Mouse (Mus musculus) heart, postnatal 36 days (tissue): ENCODE results near the gene Ctse. TPM values are rescaled to one million over a fixed set of nuclear protein-coding genes. Genes with fewer than 3 reads are reported as not detected.
"Not testable (repeated sequence)": the region's sequence is repeated elsewhere in the genome, so short reads cannot be mapped to it uniquely, and the experiment has no call there.

Experiments
- DNase-seq, 2 experiments: peaks; one replicate each; pipeline ENCODE4 v3.0.0; 2021 to 2022
- intact Hi-C: fragments of 180-260 bp; cut with DNase I; formaldehyde crosslinking; loops from one replicate; pipeline ENCODE4 v1.15.1; 2025
- total RNA-seq, 2 experiments: library from RNA; stranded (reverse); gene quantifications; 2 replicates each; pipeline ENCODE4 v1.2.3; 2021

Ctse gene
- under 1 TPM; 0.62 to 0.67 TPM for total RNA-seq

DNA sequence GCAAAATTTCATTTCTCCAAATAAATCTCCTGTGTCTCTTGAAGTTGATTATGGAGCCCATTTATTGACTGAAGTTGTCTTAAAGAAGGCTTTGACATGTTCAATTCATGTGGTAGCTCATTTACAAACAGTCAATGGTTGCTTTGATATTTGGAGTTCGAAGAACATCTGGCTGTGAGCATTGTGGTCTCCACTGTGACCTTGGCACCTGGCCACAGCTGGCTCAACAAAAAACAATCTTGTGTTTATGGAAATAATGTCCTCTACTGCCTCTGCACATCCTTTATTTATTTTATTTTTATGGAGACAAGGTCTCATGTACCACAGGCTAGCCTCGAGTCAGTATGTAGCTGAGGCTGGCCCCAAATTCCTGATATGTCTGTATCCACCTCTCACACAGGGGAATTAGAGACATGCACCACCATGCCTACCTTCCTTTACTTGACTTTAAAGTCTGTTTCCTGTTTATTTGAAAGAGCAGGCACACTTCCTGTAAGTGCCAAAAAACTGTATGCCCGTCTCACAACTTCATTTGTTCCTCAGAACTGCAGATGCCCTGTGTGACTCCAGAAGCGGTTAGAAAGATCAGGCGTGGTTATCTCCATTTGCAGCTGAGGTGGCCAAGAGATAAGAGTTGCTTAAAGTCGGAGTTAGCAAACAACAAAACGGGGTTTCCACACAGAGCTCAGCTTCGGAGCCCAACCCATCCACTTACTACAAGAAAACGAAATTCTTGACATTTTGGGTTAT lies at the start of gene Ctse:
TSS of gene Ctse (plus strand) at position 516 of the 750 bp plus-strand sequence.
- DNase-seq, result no peak
- intact Hi-C loops, result no loop called here

GRCm38 (mm10) chr1:131598905-131599304 lies 39.2 kb upstream of the Ctse start, which contains the start of gene Avpr1b:
Avpr1b (plus strand) TSS chr1:131599239.
- intact Hi-C loops, result no loop called here

DNA sequence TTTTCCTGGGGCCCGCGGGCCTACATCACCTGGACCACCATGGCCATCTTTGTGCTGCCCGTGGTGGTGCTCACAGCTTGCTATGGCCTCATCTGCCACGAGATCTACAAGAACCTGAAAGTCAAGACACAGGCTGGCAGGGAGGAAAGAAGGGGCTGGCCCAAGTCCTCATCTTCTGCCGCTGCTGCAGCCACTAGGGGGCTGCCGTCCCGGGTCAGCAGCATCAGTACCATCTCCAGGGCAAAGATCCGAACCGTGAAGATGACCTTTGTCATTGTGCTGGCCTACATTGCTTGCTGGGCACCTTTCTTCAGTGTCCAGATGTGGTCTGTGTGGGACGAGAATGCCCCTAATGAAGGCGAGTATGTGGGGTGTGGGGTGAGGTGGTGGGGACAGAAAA lies 37.8 kb upstream of the Ctse start:
- DNase-seq, result no peak
- intact Hi-C loops, result no loop called here

More at GRCm38 (mm10) chr1:131598905-131599304, 39.2 kb upstream of the Ctse start, which contains the start of gene Avpr1b:
- no peak for DNase-seq

DNA sequence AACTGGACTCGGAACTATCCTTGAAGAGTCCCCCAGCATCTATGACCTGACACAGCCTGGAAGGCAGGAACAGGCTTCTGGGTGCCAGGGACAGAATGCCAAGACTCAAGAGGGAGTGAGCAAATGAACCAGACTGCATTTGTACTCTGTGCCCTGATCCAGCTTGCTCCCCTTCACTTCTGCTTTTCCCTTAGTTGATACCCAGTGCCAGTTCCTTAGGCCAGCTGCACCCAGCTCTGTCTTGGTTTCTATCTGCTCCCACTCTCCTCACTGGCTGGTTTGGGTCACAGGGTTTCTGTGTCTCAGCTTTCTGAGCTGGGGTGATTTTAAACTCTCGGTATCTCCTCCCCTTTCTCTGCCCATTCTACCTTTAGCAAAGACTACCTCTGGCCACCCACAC lies 31.4 kb upstream of the Ctse start:
- intact Hi-C loops, result no loop called here
- no peak for DNase-seq

- intact Hi-C loops, result loop anchor here (1.0 to 10.0 kb wide), 3 partner anchors 46 to 232 kb away; no protein-coding TSS in a partner anchor
Measured at GRCm38 (mm10) chr1:131612556-131613155, 25.4 kb upstream of the Ctse start.

GRCm38 (mm10) chr1:131613361-131614133 lies 24.6 kb upstream of the Ctse start:
- intact Hi-C loops, result loop anchor here (1.0 to 10.0 kb wide), 3 partner anchors 45 to 231 kb away; no protein-coding TSS in a partner anchor
- DNase-seq, result peak; percentile 68 to 79

More at GRCm38 (mm10) chr1:131612556-131613155, 25.4 kb upstream of the Ctse start:
- peak in 1 of 2 experiments; percentile 6 for DNase-seq

GRCm38 (mm10) chr1:131614641-131615040 lies 23.5 kb upstream of the Ctse start:
- intact Hi-C loops, result loop anchor here (10.0 kb wide), 1 partner anchor 230 kb away; no protein-coding TSS in a partner anchor
- DNase-seq, result no peak

DNA sequence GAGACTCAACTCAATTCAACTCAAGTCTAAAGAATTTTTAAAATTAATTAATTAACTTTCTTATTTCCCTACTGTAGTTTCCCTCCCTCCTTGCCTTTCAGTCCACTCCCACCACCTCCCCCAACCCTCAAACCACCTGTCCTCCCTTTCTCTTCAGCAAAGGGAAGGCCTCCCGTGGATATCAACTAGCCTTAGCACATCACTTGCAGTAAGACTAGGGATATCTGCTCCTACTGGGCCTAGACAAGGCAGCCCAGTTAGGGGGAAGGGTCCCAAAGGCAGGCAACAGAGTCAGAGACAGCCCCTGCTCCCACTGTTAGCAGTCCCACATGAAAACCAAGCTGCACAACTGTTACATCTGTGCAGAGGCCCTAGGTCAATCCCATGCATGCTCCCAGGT lies 22.0 kb upstream of the Ctse start:
- DNase-seq, result no peak
- intact Hi-C loops, result loop anchor here (10.0 kb wide), 1 partner anchor 229 kb away; no protein-coding TSS in a partner anchor

DNA sequence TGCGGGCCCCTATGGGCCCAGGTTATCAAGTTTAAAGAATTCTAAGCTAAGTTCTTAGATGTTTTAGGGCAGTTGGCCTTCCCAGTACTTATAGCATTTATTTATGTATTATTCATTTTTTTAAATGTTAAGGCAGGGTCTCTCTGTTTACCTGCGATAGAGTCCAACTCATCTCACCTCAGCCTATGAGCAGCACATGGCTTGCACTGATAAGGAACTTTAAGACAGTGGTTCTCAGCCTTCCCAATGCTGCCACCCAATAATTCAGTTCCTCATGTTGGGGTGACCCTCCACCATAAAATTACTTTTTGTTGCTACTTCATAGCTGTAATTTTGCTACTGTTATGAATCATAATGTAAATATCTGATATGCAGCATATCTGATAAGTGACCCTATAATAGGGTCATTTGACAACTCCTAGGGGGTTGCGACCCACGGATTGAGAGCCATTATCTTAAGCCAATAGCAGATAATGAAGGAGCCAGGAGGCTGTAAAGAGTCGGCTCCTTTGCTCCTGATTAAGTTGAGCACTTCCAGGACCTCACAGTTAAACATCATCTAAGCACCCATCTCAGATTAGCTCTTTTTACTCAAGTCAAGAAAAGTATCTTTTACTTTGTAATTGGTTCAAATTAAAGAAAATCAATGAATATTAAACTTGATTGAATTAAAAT lies 21.4 kb upstream of the Ctse start:
- intact Hi-C loops, result loop anchor here (10.0 kb wide), 1 partner anchor 228 kb away; no protein-coding TSS in a partner anchor
- no peak for DNase-seq

DNA sequence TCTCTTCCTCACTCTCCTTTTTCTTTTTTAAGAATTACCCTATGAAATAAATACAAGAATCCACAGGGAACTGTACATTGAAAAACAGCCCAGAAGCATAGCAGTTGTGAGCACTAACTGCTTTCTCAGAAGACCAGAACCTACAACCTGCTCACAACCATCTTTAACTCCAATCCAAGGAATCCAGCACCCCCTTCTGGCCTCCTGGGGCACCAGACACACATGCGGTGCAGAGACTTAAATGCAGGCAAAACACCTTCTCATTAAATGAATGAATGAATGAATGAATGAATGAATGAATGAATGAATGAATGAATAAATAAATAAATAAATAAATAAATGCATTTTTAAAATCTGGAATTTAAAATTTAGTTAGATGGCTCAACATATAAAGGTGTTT lies 19.5 kb upstream of the Ctse start:
- DNase-seq, result no peak
- intact Hi-C loops, result loop anchor here (10.0 kb wide), 1 partner anchor 226 kb away; no protein-coding TSS in a partner anchor

DNA sequence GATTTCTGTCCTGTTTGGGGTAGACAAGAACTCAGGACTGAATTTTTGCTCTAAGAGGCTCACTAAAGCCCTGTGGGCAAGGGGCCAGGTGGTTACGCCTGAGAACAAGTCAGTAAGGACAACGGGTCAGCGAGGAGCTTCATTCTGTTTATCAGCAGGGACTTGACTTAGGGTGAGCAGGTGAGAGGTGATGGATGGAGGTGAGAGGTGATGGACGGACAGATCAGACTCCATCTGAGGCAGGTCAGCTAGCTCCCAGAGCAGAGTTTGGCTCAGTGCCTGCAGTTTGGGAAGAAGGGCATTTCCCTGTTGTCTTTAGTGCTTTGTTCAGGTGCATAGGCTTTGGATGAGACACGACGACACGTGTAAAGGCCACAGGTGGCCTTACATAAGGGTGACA lies 18.8 kb upstream of the Ctse start:
- intact Hi-C loops, result loop anchor here (10.0 kb wide), 1 partner anchor 225 kb away; no protein-coding TSS in a partner anchor
- no peak for DNase-seq

GRCm38 (mm10) chr1:131623644-131624043 lies 14.5 kb upstream of the Ctse start:
- no peak for DNase-seq
- intact Hi-C loops, result no loop called here

- intact Hi-C loops, result no loop called here
- DNase-seq, result no peak
Measured at GRCm38 (mm10) chr1:131624175-131624835, 13.8 kb upstream of the Ctse start.

- no peak for DNase-seq
- intact Hi-C loops, result no loop called here
Measured at GRCm38 (mm10) chr1:131626200-131626599, 11.9 kb upstream of the Ctse start.

DNA sequence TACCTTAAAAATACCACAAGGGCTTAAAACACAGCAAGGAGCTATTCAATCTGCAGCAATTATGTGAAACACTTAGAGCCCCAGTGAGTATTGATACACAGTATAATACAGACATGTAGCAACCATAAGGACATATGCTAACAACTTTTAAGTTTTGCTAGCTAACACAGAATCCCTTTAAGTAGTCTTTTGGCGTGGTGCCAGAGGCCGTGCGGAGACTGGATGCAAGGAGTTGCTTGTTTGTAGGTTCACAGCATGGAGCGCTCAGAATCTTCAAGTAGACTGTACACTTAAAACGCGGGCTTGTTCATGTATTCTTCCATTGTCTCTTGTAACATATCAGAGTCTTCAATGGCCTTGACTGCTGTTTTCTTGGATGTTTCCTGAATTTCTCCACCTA lies 5.9 kb upstream of the Ctse start:
- intact Hi-C loops, DNase-seq: not testable (repeated sequence)

DNA sequence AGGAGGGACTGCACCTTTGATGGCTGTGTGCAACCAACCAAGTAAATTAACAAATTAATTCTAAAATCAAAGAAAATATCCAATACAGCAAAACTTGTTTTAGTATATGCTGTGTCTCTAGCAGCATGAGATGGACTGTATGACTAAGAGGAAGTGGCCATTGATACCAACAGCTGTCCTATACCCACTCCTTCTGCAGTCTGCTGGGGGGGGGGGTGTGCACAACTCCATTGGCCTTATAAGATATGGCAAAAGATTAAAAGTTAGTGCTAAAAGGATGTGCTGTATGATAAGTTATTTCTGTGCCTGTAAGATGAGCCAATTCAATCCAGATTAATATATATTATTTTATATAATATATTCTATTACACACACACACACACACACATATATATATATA lies 3.6 kb upstream of the Ctse start:
- intact Hi-C loops, result no loop called here

GRCm38 (mm10) chr1:131638541-131639421 lies 675 bp downstream of the Ctse start:
- intact Hi-C loops, result no loop called here
- no peak for DNase-seq

More for the DNA sequence above, 3.6 kb upstream of the Ctse start:
- DNase-seq, result no peak

- intact Hi-C loops, result no loop called here
Measured at GRCm38 (mm10) chr1:131640062-131640461, 2.0 kb downstream of the Ctse start.

GRCm38 (mm10) chr1:131641565-131641964 lies 3.5 kb downstream of the Ctse start:
- DNase-seq, result no peak
- intact Hi-C loops, result no loop called here

More at GRCm38 (mm10) chr1:131640062-131640461, 2.0 kb downstream of the Ctse start:
- no peak for DNase-seq
